Mouse (Mus musculus) stomach, postnatal 0 days (tissue): Measurements from ENCODE around the gene Sergef.

ENCODE experiments used
- CTCF ChIP-seq: IDR thresholded peaks from 2 replicates; pipeline ENCODE4 v1.5.1; 2016; ENCODE audit warnings: antibody characterized with exemption, low read depth, mild to moderate bottlenecking, moderate library complexity
- EP300 ChIP-seq: optimal IDR thresholded peaks from 2 replicates; pipeline ENCODE3; 2016; ENCODE audit warnings: antibody characterized with exemption

DNA sequence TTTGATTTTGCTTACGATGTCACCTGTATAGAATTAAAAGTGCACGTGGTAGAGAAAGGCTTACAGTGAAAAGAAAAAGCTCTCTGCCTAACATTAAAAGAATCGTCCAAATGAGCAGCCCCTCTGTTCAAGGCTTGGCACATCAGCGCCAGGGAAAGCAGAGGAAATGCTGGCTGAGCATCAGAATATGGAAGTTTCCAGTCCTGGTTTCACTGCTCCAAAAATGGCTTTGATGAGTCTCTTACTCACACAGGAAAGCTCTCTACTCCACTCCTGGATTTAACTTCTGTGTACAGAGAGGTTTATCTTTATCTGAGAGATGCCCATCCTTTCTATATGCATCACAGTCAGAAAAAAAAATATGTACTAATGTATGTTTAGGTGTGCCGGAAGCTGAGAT, 61.5 kb downstream of the Sergef start:
- TF ChIP-seq CTCF: no peak
- no peak for TF ChIP-seq EP300
